Mouse (Mus musculus) hindbrain, postnatal 0 days (tissue): ENCODE measurements around the gene Cst3. TPM values are rescaled to one million over a fixed set of nuclear protein-coding genes. Genes with fewer than 3 reads are reported as not detected.
A peak's percentile ranks its signal among the peaks of the same experiment; 100 is the strongest.

Experiments
- ATAC-seq: fragments of 200-750 bp; cut with Nextera tagmentation; 2 replicates; pipeline ENCODE4 v1.8.0; 2017; ENCODE audit warnings: mild to moderate bottlenecking, moderate TSS enrichment, moderate library complexity
- DNase-seq: peaks from one replicate; pipeline ENCODE4 v3.0.0-alpha.2; 2015; ENCODE audit warnings: low spot score
- H3K27ac ChIP-seq: fragments of 300-500 bp; sonication (generic); 2 replicates; pipeline ENCODE4 v1.5.1; 2014; ENCODE audit warnings: mild to moderate bottlenecking
- H3K27me3 ChIP-seq: fragments of 300-500 bp; sonication (generic); 2 replicates; pipeline ENCODE4 v1.6.1; 2014; ENCODE audit warnings: low read length, mixed read lengths; ENCODE audit not compliant: insufficient read depth
- H3K36me3 ChIP-seq: fragments of 300-500 bp; sonication (generic); 2 replicates; pipeline ENCODE4 v1.6.1; 2014; ENCODE audit warnings: low read length, mixed read lengths; ENCODE audit not compliant: insufficient read depth
- H3K4me1 ChIP-seq: fragments of 300-500 bp; sonication (generic); 2 replicates; pipeline ENCODE4 v1.6.1; 2014; ENCODE audit warnings: antibody characterized with exemption, low read length, mixed read lengths; ENCODE audit not compliant: insufficient read depth
- H3K4me2 ChIP-seq: fragments of 300-500 bp; sonication (generic); 2 replicates; pipeline ENCODE4 v1.6.1; 2014; ENCODE audit warnings: low read depth, mild to moderate bottlenecking, low read length, moderate library complexity, mixed read lengths
- H3K4me3 ChIP-seq: fragments of 300-500 bp; sonication (generic); 2 replicates; pipeline ENCODE4 v1.5.1; 2014; ENCODE audit warnings: low read length
- H3K9ac ChIP-seq: fragments of 300-500 bp; sonication (generic); replicated peaks from 2 replicates; pipeline ENCODE4 v1.6.1; 2014; ENCODE audit warnings: mild to moderate bottlenecking, low read length, moderate library complexity, mixed read lengths
- H3K9me3 ChIP-seq: fragments of 300-500 bp; sonication (generic); 2 replicates; pipeline ENCODE4 v1.6.1; 2016; ENCODE audit warnings: low read length, mixed read lengths
- CTCF ChIP-seq: IDR thresholded peaks from 2 replicates; pipeline ENCODE4 v1.5.1; 2016; ENCODE audit warnings: antibody characterized with exemption, control low read depth, low read depth
- WGBS: fragments of 180-500 bp; shearing (Covaris S2); extraction: QIAGEN DNeasy Blood & Tissue Kit; methylation state at CpG from one replicate; pipeline ENCODE4 v1.1.7; 2014; 5-methylcytosine and 5-hydroxymethylcytosine counted together
- polyA plus RNA-seq: library from polyadenylated mRNA; unstranded; fragments of >200 nt; fragmentation: Nextera tagmentation; extraction: Ambion mirVana; gene quantifications from 2 replicates; pipeline ENCODE4 v1.2.1, GENCODE M21; 2015
- total RNA-seq: library from RNA; depleted of rRNA; stranded (reverse); fragments of >200 nt; gene quantifications from 2 replicates; pipeline ENCODE4 v1.2.3, GENCODE M21; 2014

Cst3 gene
- total and polyA plus RNA-seq, 2 experiments from 2014 or later, result 928 to 1,585 TPM

DNA sequence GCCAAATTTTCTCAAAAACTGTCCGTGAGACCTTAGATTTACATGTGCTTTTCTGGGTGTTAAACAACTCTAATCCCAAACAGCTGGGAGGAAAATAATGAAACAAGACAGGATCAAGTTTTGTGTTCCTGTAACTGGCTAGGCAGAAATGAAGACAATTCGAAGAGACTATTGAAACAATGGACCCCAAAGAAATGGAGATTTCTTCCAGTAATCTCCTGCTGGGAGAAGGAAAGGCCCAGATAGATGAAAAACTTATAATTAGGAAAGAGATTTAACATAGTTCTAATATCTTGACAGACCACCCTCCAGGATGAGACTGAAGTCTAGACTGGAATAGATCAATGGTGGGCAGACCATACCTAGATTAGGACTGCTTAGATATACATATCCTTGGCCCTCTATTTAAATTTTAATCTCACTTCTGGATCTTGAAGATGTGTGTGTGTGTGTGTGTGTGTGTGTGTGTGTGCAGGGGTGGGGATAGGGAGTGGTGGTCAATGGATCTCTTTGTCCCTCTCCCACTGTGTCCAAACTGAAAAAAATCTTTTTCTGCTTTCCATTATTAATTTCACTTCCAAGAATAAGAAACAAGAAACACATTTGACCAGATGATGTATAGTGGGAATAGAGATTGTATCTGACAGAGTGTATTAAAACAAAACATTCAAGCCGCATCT, 14.0 kb upstream of the Cst3 start:
- no peak overlapping the region for H3K4me2 ChIP-seq
- H3K4me1 ChIP-seq, result 0 out of 2 replicates have a peak, but pooled peaks cover 4% of the 10 kb centered on the region
- H3K9ac ChIP-seq, result no peak overlapping the region
- WGBS, result 27% methylated on average over 3 of the region's 3 CpGs
- H3K36me3 ChIP-seq, result no peaks in the 10 kb centered on the region
- H3K9me3 ChIP-seq, result no peaks in the 10 kb centered on the region
- no peak for TF ChIP-seq CTCF
- H3K27me3 ChIP-seq, result no peaks in the 10 kb centered on the region
- H3K4me3 ChIP-seq, result no peak overlapping the region
- DNase-seq (no peak), ATAC-seq (peak; percentile 64)
- H3K27ac ChIP-seq, result peak overlapping the region; percentile 71

- Histone ChIP-seq H3K4me1 (0 out of 2 replicates have a peak, but pooled peaks cover 4% of the 10 kb centered on the region), H3K9me3 (no peaks in the 10 kb centered on the region), H3K4me3 (no peak overlapping the region), H3K27me3 (no peaks in the 10 kb centered on the region), H3K9ac (no peak overlapping the region), H3K4me2 (no peak overlapping the region), H3K27ac (peak overlapping the region; percentile 71), H3K36me3 (no peaks in the 10 kb centered on the region)
- 78% methylated on average over 3 of the region's 3 CpGs for WGBS
- no peak for TF ChIP-seq CTCF
- DNase-seq, result no peak
- ATAC-seq, result no peak
Measured at GRCm38 (mm10) chr2:148888872-148889271, 13.4 kb upstream of the Cst3 start.

- H3K9me3 ChIP-seq, result no peaks in the 10 kb centered on the region
- 0 out of 2 replicates have a peak, but pooled peaks cover 4% of the 10 kb centered on the region for H3K4me1 ChIP-seq
- no peak for TF ChIP-seq CTCF
- no peaks in the 10 kb centered on the region for H3K36me3 ChIP-seq
- no peak overlapping the region for H3K9ac ChIP-seq
- H3K27me3 ChIP-seq, result no peaks in the 10 kb centered on the region
- H3K4me3 ChIP-seq, result no peak overlapping the region
- ATAC-seq (peak; percentile 86), DNase-seq (peak; percentile 51)
- H3K27ac ChIP-seq, result no peak overlapping the region
- no peak overlapping the region for H3K4me2 ChIP-seq
Measured at GRCm38 (mm10) chr2:148884738-148885137, 9.2 kb upstream of the Cst3 start.

DNA sequence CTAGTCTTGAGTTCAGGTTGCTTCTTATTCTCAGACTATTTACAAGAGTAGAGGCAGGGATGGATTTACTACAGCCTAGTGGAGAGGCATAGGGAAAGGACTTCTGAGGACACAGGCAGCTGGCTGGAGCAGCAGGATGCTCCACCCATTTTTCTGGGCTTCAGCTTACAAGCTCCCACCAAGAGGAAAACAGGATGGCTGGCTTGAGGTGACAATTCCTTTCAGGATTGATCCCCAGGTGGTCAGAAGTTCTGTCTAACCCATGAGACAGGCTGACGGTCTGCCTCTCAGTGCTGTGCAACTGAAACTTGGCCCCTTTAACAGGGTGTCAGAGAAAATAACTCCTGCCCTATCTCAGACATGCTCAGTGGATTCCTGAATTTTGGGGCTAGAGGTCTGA, 3.7 kb upstream of the Cst3 start:
- ATAC-seq, result no peak
- TF ChIP-seq CTCF, result no peak
- 56% methylated on average over 1 of the region's 1 CpGs for WGBS

GRCm38 (mm10) chr2:148878641-148879130, 3.2 kb upstream of the Cst3 start:
- no peak overlapping the region for H3K9ac ChIP-seq
- peaks cover 7% of the 10 kb centered on the region for H3K4me1 ChIP-seq
- DNase-seq (no peak), ATAC-seq (no peak)
- 14% methylated on average over 2 of the region's 2 CpGs for WGBS
- no peak overlapping the region for H3K27ac ChIP-seq
- no peaks in the 10 kb centered on the region for H3K27me3 ChIP-seq
- TF ChIP-seq CTCF, result no peak
- H3K9me3 ChIP-seq, result no peaks in the 10 kb centered on the region
- no peaks in the 10 kb centered on the region for H3K36me3 ChIP-seq
- H3K4me2 ChIP-seq, result no peak overlapping the region
- H3K4me3 ChIP-seq, result no peak overlapping the region

More for the DNA sequence above, 3.7 kb upstream of the Cst3 start:
- H3K27me3 ChIP-seq, result no peaks in the 10 kb centered on the region
- peaks cover 2% of the 10 kb centered on the region for H3K4me1 ChIP-seq
- DNase-seq, result no peak
- no peak overlapping the region for H3K4me3 ChIP-seq
- no peak overlapping the region for H3K27ac ChIP-seq
- H3K36me3 ChIP-seq, result no peaks in the 10 kb centered on the region
- no peak overlapping the region for H3K4me2 ChIP-seq
- no peaks in the 10 kb centered on the region for H3K9me3 ChIP-seq
- H3K9ac ChIP-seq, result no peak overlapping the region

GRCm38 (mm10) chr2:148877016-148877770, 1.7 kb upstream of the Cst3 start:
- Histone ChIP-seq H3K4me1 (peaks cover 16% of the 10 kb centered on the region), H3K27me3 (no peaks in the 10 kb centered on the region), H3K9ac (no peak overlapping the region), H3K4me2 (no peak overlapping the region), H3K36me3 (no peaks in the 10 kb centered on the region; the same call in 1 of the 2 replicates), H3K27ac (no peak overlapping the region), H3K9me3 (no peaks in the 10 kb centered on the region), H3K4me3 (no peak overlapping the region)
- no peak for TF ChIP-seq CTCF
- 52% methylated on average over 3 of the region's 3 CpGs for WGBS
- ATAC-seq (no peak), DNase-seq (no peak)
